Mouse (Mus musculus): ENCODE measurements around the gene Olfr1013. TPM values are rescaled to one million over a fixed set of nuclear protein-coding genes. Genes with fewer than 3 reads are reported as not detected.
A peak's percentile ranks its signal among the peaks of the same experiment; 100 is the strongest.

Olfr1013 gene
- not detected in 2 replicates for polyA plus RNA-seq (2014; fragmentation: Nextera tagmentation; extraction: Ambion mirVana)

DNA sequence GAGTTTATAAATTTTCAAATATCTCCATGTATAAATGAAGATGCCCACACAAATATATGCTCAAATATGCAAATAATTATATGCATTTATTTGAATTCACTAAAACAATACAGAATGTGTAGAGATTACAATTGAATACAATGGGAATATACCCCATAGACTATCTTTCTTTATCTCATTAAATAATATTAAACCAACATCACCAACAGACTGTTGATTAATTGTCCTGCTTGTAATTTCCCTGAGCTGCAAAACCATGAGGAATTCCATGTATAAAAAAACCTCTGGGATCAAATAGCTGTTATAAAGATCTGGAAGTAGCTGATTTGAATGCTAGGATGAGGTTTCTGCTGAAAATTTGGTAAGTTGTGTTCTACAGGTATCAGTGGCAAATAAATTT is at the start of gene Olfr1013:
TSS of gene Olfr1013 (plus strand) at position 301 of the 400 bp plus-strand sequence.
- Histone ChIP-seq H3K27ac (ENCODE audit: low read depth, low read length) (no peak within 1 kb of the TSS), H3K36me3 (ENCODE audit: control insufficient read depth, insufficient read depth, low read length) (no peaks in the 10 kb centered on the region), H3K4me1 (replicated peaks; ENCODE audit: control insufficient read depth, insufficient read depth, low read length) (no peaks in the 10 kb centered on the region), H3K9me3 (ENCODE audit: control insufficient read depth, low read length) (no peaks in the 10 kb centered on the region), H3K4me3 (ENCODE audit: low read depth, low read length) (no peak within 1 kb of the TSS), H3K4me2 (ENCODE audit: low read depth, low read length, severe bottlenecking) (no peak within 1 kb of the TSS), H3K27me3 (ENCODE audit: control insufficient read depth, insufficient read depth, low read length) (no peaks in the 10 kb centered on the region), H3K9ac (ENCODE audit: low read length) (no peak within 1 kb of the TSS)
- ATAC-seq (replicated peaks; ENCODE audit: low FRiP score) = no peak
- no peak for DNase-seq (ENCODE audit: low spot score)

DNA sequence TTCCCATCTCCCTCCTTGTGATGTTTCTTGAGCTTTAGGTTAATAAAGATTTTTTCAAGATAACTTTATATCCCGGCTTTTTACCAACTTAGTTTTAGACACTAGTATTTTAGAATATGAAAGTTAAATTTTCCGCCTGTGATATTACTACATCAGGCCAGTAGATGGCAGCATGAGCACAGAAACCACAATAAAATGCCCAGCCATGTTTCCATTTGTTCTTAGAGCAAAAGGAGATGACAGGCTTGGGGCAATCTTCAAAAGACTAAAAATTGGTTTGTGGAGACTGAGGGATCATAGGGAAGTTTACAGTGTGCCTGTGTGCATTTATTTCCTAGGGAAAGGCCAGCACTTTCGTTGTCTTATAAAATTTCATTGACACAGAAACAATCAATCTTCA is 41.1 kb upstream of the Olfr1013 start:
- WGBS = 24% methylated on average over 3 of the region's 3 CpGs
- Histone ChIP-seq H3K9me3 (ENCODE audit: control insufficient read depth, low read length) (no peaks in the 10 kb centered on the region), H3K36me3 (ENCODE audit: control insufficient read depth, insufficient read depth, low read length) (no peaks in the 10 kb centered on the region), H3K27ac (ENCODE audit: low read depth, low read length) (no peak overlapping the region), H3K27me3 (ENCODE audit: control insufficient read depth, insufficient read depth, low read length) (no peaks in the 10 kb centered on the region), H3K4me3 (ENCODE audit: low read depth, low read length) (no peak overlapping the region), H3K4me1 (replicated peaks; ENCODE audit: control insufficient read depth, insufficient read depth, low read length) (no peaks in the 10 kb centered on the region), H3K4me2 (ENCODE audit: low read depth, low read length, severe bottlenecking) (no peak overlapping the region), H3K9ac (ENCODE audit: low read length) (no peak overlapping the region)
- ATAC-seq (replicated peaks; ENCODE audit: low FRiP score) (peak; percentile 69; the same call in 1 of the 2 replicates), DNase-seq (ENCODE audit: low spot score) (no peak)

DNA sequence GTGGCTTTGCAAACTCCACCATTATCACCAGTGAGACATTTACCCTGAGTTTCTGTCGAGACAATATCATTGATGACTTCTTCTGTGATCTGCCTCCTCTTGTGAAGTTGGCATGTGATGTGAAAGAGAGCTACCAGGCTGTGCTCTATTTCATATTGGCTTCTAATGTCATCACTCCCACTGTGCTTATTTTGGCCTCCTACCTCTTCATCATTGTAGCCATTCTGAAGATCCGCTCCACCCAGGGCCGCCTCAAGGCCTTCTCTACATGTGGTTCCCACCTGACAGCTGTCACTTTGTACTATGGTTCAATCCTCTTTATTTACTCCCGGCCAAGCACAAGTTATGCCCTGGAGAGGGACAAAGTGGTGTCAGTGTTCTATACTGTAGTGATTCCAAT is 13.1 kb upstream of the Olfr1013 start:
- DNase-seq (ENCODE audit: low spot score) (no peak), ATAC-seq (replicated peaks; ENCODE audit: low FRiP score) (no peak)
- no peak overlapping the region for H3K9ac ChIP-seq (ENCODE audit: low read length)
- 68% methylated on average over 4 of the region's 4 CpGs for WGBS
- no peaks in the 10 kb centered on the region for H3K36me3 ChIP-seq (ENCODE audit: control insufficient read depth, insufficient read depth, low read length)
- H3K4me3 ChIP-seq (ENCODE audit: low read depth, low read length) = no peak overlapping the region
- H3K9me3 ChIP-seq (ENCODE audit: control insufficient read depth, low read length) = no peaks in the 10 kb centered on the region
- H3K27me3 ChIP-seq (ENCODE audit: control insufficient read depth, insufficient read depth, low read length) = no peaks in the 10 kb centered on the region
- H3K4me1 ChIP-seq (replicated peaks; ENCODE audit: control insufficient read depth, insufficient read depth, low read length) = no peaks in the 10 kb centered on the region
- H3K4me2 ChIP-seq (ENCODE audit: low read depth, low read length, severe bottlenecking) = no peak overlapping the region
- no peak overlapping the region for H3K27ac ChIP-seq (ENCODE audit: low read depth, low read length)

DNA sequence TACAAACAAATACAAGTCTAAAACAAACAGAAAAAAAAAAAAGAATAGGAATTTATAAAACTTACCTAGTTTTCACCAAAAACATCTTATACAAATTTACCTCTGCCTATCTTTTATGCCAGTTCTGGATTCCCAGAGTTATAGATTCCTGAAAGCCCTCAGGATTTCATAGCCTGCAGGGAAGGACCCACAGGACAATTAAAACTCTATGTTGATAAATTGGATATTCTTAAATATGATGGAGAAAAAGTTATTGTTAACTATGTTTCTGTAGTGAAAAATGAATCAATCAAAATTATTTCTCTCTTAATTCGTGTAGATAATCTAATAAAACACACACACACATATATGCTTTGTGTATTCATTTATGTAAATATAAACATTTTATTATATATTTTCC is 4.2 kb upstream of the Olfr1013 start, which contains the start of gene Olfr1012:
TSS of gene Olfr1012 (minus strand) at position 101 of the 400 bp plus-strand sequence.
- no peaks in the 10 kb centered on the region for H3K9me3 ChIP-seq (ENCODE audit: control insufficient read depth, low read length)
- H3K36me3 ChIP-seq (ENCODE audit: control insufficient read depth, insufficient read depth, low read length) = no peaks in the 10 kb centered on the region
- H3K4me3 ChIP-seq (ENCODE audit: low read depth, low read length) = no peak within 1 kb of the TSS
- no peak within 1 kb of the TSS for H3K9ac ChIP-seq (ENCODE audit: low read length)
- H3K4me1 ChIP-seq (replicated peaks; ENCODE audit: control insufficient read depth, insufficient read depth, low read length) = no peaks in the 10 kb centered on the region
- no peaks in the 10 kb centered on the region for H3K27me3 ChIP-seq (ENCODE audit: control insufficient read depth, insufficient read depth, low read length)
- no peak within 1 kb of the TSS for H3K27ac ChIP-seq (ENCODE audit: low read depth, low read length)
- DNase-seq (ENCODE audit: low spot score) = no peak
- no peak for ATAC-seq (replicated peaks; ENCODE audit: low FRiP score)
- WGBS = 89% methylated on average over 1 of the region's 1 CpGs
- no peak within 1 kb of the TSS for H3K4me2 ChIP-seq (ENCODE audit: low read depth, low read length, severe bottlenecking)

DNA sequence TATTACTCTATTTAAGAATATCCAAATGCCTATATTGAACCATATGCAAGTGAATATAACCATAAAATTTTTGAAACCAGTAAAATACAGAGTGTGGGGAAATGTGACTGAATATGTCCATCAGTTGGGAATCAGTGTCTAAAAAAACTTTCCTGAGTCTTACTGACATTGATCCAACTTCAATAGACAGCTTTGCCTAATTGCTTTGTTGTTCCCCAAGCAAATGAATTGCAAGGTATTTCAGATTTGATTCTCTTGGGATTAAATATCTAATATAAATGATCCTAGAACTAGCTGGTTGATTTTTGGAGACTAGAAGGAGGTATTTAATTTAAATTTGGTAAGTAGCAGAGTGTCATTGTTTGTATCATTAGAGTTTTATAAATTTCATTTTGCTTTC is 5.5 kb downstream of the Olfr1013 start, which contains the start of gene Olfr1014:
TSS of gene Olfr1014 (plus strand) at position 301 of the 400 bp plus-strand sequence.
- no peaks in the 10 kb centered on the region for H3K9me3 ChIP-seq (ENCODE audit: control insufficient read depth, low read length)
- no peak for ATAC-seq (replicated peaks; ENCODE audit: low FRiP score)
- DNase-seq (ENCODE audit: low spot score) = no peak
- H3K27me3 ChIP-seq (ENCODE audit: control insufficient read depth, insufficient read depth, low read length) = no peaks in the 10 kb centered on the region
- no peak within 1 kb of the TSS for H3K4me2 ChIP-seq (ENCODE audit: low read depth, low read length, severe bottlenecking)
- H3K27ac ChIP-seq (ENCODE audit: low read depth, low read length) = no peak within 1 kb of the TSS
- H3K36me3 ChIP-seq (ENCODE audit: control insufficient read depth, insufficient read depth, low read length) = no peaks in the 10 kb centered on the region
- H3K9ac ChIP-seq (ENCODE audit: low read length) = no peak within 1 kb of the TSS
- H3K4me3 ChIP-seq (ENCODE audit: low read depth, low read length) = no peak within 1 kb of the TSS
- no peaks in the 10 kb centered on the region for H3K4me1 ChIP-seq (replicated peaks; ENCODE audit: control insufficient read depth, insufficient read depth, low read length)

DNA sequence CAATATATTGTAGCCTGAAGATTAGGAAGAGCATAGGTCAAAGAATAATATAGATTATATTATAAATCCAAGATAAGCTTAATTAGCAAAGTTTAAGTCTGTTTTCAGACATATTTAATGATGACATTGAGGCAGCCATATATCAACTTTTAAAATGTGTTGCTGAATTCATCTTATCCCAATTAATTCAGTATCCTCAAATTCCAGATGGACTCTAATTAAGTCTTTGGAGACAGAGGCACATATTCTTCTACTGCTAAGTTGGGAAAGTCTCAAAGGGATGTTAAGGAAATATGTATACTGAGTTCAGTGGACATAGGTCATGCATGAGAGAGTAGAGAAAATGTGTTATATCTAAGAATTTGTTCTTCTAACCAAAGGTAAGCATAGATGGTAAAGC is 14.8 kb downstream of the Olfr1013 start, which contains the start of gene Olfr1015:
TSS of gene Olfr1015 (plus strand) at position 301 of the 400 bp plus-strand sequence.
- H3K27ac ChIP-seq (ENCODE audit: low read depth, low read length) = no peak within 1 kb of the TSS
- no peak within 1 kb of the TSS for H3K4me2 ChIP-seq (ENCODE audit: low read depth, low read length, severe bottlenecking)
- no peaks in the 10 kb centered on the region for H3K36me3 ChIP-seq (ENCODE audit: control insufficient read depth, insufficient read depth, low read length)
- ATAC-seq (replicated peaks; ENCODE audit: low FRiP score) = no peak
- no peaks in the 10 kb centered on the region for H3K27me3 ChIP-seq (ENCODE audit: control insufficient read depth, insufficient read depth, low read length)
- no peaks in the 10 kb centered on the region for H3K4me1 ChIP-seq (replicated peaks; ENCODE audit: control insufficient read depth, insufficient read depth, low read length)
- H3K9me3 ChIP-seq (ENCODE audit: control insufficient read depth, low read length) = no peaks in the 10 kb centered on the region
- no peak within 1 kb of the TSS for H3K4me3 ChIP-seq (ENCODE audit: low read depth, low read length)
- no peak within 1 kb of the TSS for H3K9ac ChIP-seq (ENCODE audit: low read length)
- no peak for DNase-seq (ENCODE audit: low spot score)

DNA sequence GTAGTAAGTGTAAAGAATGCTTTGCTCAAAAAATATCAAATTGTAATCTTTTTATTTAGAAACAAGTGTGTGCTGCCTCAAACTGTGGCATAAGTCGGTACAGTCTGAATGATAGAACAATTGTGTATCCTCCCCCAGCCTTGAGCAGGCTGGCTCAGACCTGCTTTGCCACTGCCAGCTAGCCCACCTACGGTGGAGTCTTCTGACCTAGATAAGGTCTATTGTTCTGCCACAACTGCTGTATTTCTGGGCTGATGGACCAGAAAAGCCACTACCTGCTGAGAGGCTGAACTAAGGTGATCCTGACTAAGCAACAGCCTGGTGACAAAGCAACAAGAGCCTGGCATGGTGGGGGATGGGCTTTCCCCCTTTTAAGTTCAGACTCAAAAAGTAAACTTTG is 25.4 kb downstream of the Olfr1013 start:
- DNase-seq (ENCODE audit: low spot score) (no peak), ATAC-seq (replicated peaks; ENCODE audit: low FRiP score) (0 out of 2 replicates have a peak, but pooled peaks have one; percentile 44)
- no peaks in the 10 kb centered on the region for H3K36me3 ChIP-seq (ENCODE audit: control insufficient read depth, insufficient read depth, low read length)
- H3K9ac ChIP-seq (ENCODE audit: low read length) = no peak overlapping the region
- H3K4me2 ChIP-seq (ENCODE audit: low read depth, low read length, severe bottlenecking) = no peak overlapping the region
- WGBS = 17% methylated on average over 2 of the region's 2 CpGs
- no peak overlapping the region for H3K4me3 ChIP-seq (ENCODE audit: low read depth, low read length)
- no peaks in the 10 kb centered on the region for H3K9me3 ChIP-seq (ENCODE audit: control insufficient read depth, low read length)
- H3K27me3 ChIP-seq (ENCODE audit: control insufficient read depth, insufficient read depth, low read length) = no peaks in the 10 kb centered on the region
- no peaks in the 10 kb centered on the region for H3K4me1 ChIP-seq (replicated peaks; ENCODE audit: control insufficient read depth, insufficient read depth, low read length)
- H3K27ac ChIP-seq (ENCODE audit: low read depth, low read length) = no peak overlapping the region

DNA sequence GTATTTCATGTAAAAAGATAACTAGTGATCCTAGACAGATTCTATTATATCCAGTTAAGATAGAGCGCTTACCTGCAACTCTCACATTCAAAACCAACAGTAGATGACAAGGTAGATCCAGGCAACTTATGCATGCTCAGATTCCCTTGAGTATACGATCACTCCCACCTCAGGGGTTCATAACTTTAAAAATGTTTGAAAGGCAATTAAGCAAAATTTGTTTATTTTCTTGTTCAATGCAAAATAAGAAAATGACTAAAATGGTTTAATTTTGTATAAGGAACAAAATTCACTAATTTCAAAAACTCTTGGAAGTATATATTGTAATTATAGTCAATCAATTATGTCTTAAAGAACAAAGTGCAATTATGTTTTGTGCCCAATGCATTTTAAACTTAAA is 35.5 kb downstream of the Olfr1013 start, which contains the start of gene Olfr1016:
TSS of gene Olfr1016 (minus strand) at position 101 of the 400 bp plus-strand sequence.
- no peak within 1 kb of the TSS for H3K27ac ChIP-seq (ENCODE audit: low read depth, low read length)
- H3K9me3 ChIP-seq (ENCODE audit: control insufficient read depth, low read length) = no peaks in the 10 kb centered on the region
- H3K4me3 ChIP-seq (ENCODE audit: low read depth, low read length) = no peak within 1 kb of the TSS
- 94% methylated on average over 2 of the region's 2 CpGs for WGBS
- H3K9ac ChIP-seq (ENCODE audit: low read length) = no peak within 1 kb of the TSS
- no peaks in the 10 kb centered on the region for H3K36me3 ChIP-seq (ENCODE audit: control insufficient read depth, insufficient read depth, low read length)
- no peaks in the 10 kb centered on the region for H3K27me3 ChIP-seq (ENCODE audit: control insufficient read depth, insufficient read depth, low read length)
- ATAC-seq (replicated peaks; ENCODE audit: low FRiP score) (no peak), DNase-seq (ENCODE audit: low spot score) (no peak)
- no peaks in the 10 kb centered on the region for H3K4me1 ChIP-seq (replicated peaks; ENCODE audit: control insufficient read depth, insufficient read depth, low read length)
- H3K4me2 ChIP-seq (ENCODE audit: low read depth, low read length, severe bottlenecking) = no peak within 1 kb of the TSS

DNA sequence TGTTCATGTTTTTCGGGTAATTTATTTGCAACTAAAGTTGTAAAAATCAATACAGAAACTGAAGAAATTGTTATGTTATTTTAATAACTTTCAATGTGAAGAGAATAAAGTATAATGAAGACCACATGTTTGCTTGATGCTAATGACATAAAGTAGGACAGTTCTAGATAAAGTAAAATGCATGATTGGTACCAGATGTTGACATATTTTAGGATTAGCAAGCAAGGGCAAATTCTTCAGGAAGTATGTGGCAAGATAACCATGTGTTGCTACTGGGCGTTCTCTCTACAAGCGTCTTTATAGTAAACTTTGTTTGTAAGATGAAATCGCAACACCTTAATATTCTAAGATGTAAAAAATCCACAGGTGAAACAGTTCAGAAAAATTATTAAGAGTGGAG is 37.6 kb downstream of the Olfr1013 start:
- H3K4me1 ChIP-seq (replicated peaks; ENCODE audit: control insufficient read depth, insufficient read depth, low read length) = no peaks in the 10 kb centered on the region
- no peak overlapping the region for H3K27ac ChIP-seq (ENCODE audit: low read depth, low read length)
- H3K4me2 ChIP-seq (ENCODE audit: low read depth, low read length, severe bottlenecking) = no peak overlapping the region
- H3K9ac ChIP-seq (ENCODE audit: low read length) = no peak overlapping the region
- 82% methylated on average over 4 of the region's 4 CpGs for WGBS
- H3K9me3 ChIP-seq (ENCODE audit: control insufficient read depth, low read length) = no peaks in the 10 kb centered on the region
- H3K4me3 ChIP-seq (ENCODE audit: low read depth, low read length) = no peak overlapping the region
- ATAC-seq (replicated peaks; ENCODE audit: low FRiP score) = no peak
- H3K36me3 ChIP-seq (ENCODE audit: control insufficient read depth, insufficient read depth, low read length) = no peaks in the 10 kb centered on the region
- no peaks in the 10 kb centered on the region for H3K27me3 ChIP-seq (ENCODE audit: control insufficient read depth, insufficient read depth, low read length)
- DNase-seq (ENCODE audit: low spot score) = no peak

All from forebrain, embryonic 11.5 days (tissue).